Mouse (Mus musculus) lung, postnatal 10 days (tissue): ENCODE measurements around the gene Rnf7.
"Not testable (repeated sequence)": the region's sequence is repeated elsewhere in the genome, so short reads cannot be mapped to it uniquely, and the experiment has no call there.

Source experiments
- DNase-seq: peaks from one replicate; pipeline ENCODE4 v3.0.0; 2021

Rnf7 gene

DNA sequence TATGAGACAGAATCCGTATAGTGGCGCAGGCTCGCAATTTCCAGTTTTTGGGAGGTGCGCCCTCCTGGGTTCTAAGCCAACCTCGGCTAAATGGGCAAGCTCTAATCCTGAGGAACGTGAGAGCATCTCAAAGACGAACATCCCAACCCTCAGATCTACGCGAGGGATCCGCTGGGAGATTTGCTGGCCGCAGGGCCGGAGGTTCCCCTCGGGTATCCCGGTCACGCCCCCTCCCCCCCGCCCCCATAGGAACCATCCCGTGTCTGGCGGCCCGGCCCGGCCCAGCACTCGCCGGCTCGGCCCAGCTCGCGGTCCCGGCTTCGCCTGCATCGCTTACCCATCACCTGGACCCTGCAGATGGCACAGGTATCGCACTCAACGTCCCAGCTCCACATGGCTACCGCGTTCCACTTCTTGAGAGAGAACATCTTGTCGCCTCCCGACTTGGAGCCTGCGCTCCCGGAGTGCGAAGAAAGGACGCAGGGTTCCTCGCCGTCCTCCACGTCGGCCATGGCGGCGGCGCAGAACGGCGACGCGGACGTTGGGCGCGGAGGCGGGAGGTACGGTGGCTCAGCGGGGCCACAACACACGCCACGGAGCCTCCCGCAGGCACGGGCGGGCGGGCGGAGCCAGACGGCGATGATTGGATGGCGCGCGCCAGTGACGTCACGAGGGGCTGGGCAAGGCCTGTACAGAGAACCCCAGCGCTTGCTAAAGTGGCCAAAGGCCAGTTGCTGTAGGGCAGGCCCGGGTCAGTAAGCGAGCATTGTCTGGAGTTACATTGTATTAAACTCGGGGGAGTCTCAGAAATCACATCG is at the start of gene Rnf7:
Rnf7 (minus strand) TSS at position 605 of the 818 bp plus-strand sequence.
- DNase-seq = peak; percentile 99

DNA sequence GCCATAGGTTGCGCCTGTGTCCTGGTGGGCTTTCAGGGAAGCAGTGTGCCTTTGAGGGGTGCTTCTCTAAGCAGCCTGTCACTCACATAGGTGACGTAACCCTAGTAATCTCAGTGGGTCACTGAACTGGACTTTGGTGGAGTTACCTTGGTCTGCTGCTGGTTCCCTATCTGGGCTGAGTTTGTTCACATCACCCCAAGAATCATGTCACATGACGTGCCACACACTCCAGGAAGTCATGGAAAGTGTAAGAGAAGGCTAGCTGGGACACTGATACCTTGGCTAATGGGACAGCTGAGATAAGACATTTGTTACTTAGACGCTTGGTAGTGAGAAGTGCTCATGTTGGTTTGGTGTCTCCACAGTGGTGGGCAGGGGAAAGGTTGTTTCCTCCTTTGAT is 47.5 kb upstream of the Rnf7 start:
- DNase-seq = no peak

DNA sequence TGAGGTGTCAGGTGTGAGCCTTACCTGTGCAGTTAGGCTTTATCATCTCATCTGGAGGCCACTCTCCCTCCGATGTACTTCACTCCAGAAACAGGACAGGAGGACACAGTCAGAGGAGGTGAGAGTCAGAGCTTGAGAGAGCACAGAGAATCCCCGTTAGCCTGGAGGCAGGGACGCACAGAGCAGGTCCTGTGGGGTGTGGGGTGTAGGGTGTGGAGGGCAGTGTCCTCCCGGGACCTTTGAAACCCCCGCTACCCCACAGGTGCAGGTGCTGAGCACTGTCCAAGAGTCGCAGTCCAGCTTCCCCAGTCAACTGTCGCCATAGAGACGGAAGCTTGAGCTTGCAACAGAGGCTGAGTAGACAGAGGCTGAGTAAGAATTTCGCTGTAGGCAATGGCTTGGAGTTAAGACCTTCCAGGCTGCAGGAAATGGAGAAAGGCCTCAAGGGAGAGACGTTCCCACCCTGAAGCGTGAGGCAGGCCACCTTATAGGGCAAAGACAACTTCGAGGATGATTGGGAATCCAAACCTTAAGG is 46.6 kb upstream of the Rnf7 start, which contains the start of gene Gm28729:
Gm28729 (minus strand) TSS at position 293 of the 535 bp plus-strand sequence.
- DNase-seq = no peak

DNA sequence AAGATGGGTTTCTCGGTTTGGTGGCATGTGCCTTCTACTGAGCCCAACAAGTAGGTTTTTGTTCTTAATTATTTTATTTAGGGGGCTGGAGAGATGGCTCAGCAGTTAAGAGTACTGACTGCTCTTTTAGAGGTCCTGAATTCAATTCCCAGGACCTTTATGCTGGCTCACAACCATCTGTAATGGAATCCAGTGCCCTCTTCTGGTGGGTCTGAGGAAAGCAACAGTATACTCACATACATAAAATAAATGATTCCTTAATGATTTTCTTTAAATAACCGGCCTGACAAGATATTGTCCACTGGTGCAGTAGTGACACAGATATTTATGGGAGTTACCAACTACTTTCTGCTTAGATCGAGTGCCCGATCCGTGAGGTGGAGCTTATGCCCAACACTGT is 44.7 kb upstream of the Rnf7 start:
- DNase-seq = no peak

DNA sequence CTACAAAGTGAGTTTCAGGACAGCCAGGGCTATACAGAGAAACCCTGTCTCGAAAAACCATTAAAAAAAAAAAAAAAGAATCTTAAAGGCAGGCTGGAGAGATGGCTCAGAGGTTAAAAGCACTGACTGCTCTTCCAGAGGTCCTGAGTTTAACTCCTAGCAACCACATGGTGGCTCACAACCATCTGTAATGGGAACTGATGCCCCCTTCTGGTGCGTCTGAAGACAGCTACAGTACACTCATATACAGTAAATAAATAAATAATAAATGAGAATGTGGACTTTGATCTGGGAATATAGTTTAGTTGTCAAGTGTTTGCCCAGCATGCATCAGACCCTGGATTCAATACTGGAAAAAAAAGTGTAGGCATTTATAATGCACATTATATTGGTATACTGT is 43.1 kb upstream of the Rnf7 start:
- not testable (repeated sequence) for DNase-seq

DNA sequence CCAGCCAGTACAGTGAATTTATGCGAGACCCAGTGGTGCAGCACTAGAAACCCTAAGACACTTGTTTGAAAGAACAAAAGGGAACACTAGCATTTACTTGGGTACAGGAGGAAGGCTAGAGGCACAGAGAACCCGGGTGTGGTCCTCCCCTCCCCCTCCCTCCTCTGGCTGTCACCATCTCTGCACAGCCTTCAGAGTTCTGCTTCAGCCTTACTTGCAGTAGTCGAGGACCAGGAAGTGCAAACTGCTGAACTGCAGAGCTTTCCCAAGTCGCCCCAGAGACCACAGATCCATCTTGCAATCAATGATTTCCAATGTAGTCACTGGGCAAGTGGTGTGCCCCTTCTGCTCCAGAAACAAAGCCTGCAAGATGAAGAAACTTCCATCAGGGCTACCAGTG is 39.0 kb upstream of the Rnf7 start:
- no peak for DNase-seq

DNA sequence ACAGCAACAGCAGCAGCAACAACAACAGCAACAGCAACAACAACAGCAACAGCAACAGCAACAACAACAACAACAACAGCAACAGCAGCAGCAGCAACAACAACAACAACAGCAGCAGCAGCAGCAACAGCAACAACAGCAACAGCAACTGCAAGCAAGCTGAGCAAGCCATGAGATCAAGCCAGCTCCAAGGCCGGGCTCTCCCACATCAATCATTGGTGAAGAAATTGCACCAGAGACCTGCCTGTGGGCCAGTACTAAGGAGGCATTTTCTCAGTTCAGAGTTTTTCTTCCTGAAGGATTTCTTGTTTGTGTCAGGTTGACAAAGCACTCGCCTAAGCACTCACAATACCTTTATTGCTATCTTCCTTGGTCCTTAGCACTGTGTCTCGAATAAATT is 38.3 kb upstream of the Rnf7 start:
- no peak for DNase-seq

DNA sequence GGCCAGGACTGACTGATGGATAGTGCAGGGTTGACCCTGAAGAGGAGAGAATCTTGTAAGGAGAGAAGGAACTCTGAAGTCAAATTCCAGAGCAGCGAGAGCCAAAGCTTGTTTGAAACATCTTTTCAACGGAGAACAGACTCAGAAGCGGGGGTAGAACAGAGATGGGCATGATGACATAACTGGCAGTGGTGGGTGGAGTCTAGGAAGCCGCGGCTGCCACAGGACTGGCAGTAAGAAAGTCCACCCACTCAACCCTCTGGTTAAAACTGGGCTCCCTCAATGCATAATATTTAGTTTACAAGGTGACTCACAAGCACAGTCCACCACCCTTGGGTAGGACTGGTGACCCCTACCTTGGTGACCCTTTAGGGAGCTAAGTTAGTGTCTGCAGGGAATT is 37.3 kb upstream of the Rnf7 start:
- DNase-seq = no peak

DNA sequence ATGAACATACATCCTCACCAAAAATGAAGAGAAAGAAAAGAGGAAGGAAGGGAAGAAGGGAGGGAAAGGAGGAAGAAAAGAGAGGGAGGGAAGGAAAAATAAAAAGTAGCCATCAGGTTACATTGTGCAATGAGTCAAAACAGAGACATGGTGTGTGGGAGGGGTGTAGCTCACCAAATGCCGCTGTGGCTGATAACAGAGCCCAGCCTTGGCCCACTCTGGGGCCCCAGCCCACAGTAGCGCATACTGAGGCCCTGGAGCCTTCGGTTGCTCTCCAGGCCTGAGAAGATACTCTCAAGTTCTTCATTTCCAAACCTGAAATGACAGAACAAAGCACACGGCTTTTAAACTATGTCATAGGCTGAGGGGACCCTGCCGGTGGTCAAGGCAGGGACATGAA is 35.8 kb upstream of the Rnf7 start:
- DNase-seq = no peak

DNA sequence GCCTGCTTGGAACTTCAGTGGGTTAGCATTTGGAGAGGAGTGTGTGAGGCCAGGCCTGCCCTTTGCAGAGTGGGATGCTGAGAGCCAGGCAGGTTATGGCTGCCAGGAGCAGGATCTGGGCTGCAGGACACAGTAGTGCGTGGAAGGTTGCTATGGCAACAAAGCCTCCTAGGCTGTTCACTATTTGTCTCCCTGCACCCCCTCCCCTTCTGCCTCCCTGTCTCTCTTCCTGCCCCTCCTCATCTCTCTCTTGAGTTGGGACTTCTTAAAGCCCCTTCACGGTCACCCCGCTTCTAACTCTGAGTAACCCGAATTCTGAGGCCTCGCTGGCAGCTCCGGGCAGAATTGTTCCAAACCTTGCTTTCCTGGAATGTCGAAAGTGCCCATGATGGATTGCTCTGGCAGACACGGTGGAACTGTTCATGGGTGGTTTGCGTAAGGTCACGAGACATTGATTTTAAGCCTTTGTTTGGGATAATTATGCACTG is 27.6 kb upstream of the Rnf7 start:
- DNase-seq = peak; percentile 49

DNA sequence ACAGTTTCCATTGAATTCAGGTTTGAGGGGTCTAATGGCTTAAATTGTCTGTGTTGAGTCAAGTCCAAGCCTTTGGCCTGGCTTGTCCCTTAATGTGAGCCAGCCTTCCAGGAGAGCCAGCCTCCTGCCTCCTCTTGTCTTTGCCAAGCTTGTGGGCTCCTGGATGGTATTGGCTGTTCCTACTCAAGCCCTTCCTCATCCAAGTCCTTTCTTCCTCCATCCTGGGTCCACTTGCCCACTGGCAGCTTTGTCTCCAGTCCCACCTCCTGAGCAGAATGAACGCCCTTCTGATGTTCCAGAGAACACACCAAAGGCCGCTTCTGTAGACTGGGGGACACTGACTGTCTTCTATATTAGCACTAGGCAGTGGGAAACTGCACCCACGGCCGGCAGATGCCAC is 26.7 kb upstream of the Rnf7 start:
- no peak for DNase-seq

DNA sequence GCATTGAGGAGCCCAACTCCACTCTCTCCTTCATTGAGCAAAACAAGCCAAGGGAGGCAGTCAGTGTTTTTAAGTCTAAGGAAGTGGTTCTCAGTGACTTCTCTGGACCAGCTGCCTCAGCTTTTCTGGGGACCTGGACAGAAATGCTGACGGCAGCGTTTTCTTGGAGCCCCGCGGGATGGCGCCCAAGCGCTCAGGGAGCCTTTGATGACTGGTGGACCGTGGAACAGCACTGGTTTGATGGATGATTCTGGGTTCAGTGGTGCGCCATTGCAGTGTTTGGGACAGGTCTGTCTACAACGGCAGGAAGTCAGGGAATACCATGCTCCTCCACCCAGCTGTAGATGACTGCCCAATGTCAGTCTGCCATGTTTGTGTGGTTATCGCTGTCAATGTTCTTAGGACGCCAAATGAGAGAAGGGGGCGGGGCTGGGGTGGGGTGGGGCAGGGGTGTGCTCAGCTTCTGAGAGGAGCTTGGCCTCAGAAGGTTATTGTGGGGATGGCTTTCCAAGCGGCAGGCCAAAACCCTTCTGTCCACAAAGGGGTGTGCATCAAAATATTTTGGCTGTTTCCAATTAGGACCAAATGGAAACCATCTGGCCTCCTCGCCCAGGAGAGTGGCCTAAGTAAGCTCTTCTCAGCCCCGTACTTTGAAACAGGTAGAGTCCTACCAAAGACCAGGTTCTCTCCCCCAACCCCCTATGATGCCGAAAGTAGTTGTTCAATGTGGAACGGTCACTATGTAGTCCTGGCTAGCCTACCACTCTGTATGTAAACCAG is 25.8 kb upstream of the Rnf7 start:
- no peak for DNase-seq

DNA sequence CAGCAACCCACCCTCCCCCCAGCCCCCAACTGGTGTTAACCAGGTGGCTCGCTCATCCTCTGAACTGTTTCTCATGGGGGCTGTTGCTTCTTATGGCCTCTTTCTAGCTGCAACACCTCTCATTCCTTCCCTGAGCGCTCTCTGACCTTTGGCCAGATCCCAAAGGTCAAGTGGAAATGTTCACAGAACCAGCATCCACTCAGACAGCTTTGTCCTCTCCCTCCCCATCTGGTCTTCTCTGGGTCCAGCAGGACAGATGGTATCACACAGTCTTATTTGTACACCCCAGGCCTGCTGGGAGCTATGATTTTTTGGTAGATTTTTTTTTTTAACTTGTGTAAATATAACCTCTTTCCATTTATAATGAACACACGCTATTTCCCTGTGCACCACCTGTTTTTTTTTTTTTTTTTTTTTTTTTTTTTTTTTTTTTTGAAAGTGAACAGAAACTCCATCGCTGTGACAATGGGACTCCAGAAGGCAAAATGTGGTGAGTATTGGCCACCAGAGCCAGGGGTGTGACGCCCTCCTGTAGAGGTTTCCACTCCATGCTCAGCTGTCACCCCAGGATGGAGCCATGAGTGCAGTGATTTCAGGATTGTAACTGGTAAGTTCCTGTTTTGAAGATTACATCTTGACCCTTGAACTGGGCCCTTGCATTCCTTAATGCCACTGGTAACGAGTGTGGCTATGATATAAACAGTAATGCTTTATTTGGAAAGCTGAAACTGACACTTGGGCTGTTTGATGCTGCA is 24.6 kb upstream of the Rnf7 start:
- no peak for DNase-seq

DNA sequence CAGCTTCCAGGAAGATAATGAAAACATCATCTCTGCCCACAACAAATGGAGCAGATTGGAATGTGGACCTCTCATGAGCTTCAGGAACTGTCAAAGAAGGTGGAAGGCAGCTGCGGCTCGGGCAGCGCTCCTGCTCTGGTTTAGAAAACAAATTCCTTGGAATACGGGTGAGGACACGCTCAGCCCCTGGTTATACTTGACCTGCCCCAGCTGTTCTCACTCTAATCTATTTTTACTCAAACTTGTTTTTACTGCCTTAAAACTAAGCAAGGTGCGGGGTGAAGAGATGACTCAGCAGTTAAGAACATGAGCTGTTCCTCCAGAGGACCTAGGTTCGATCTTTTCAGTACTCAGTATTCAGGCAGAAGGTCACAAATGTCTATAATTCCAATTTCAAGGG is 22.7 kb upstream of the Rnf7 start:
- DNase-seq = peak; percentile 21

DNA sequence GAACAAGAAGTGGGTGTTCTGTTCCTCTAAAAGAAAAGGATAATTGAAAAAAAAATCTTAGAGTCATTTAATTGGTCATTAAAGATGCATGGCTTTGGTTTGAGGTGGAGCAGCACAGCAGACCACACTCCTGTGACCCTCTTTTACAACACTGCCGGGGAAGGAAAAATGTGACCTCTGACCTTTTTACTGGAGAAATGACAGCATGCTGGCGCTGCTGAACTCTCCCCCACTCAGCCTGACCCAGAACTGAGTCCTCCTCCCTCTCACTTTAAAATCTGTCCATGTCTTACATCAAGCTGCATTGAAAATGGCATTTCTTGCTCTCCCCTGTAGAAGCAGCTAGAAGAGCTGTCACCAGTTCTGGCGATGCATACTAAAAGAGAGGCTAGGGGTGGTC is 14.7 kb upstream of the Rnf7 start:
- peak; percentile 21 for DNase-seq

DNA sequence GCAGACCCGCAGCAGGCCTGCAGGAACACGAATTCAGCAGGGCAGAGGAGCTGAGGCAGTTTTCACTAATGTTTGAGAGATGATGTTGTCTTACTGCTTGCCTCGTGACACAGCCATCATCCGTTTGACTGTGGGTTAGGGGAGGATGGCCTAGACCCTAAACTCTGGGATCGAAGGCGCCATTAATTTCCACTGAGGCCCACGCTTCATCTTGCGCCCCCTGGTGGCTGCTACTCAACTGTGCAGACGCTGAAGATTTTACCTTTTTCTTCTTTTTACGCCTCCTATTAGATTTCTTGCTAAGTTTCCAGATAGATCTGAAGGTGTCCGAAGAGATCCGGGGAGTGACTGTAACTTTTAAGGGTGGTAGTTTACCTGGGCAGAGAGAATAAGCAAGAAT is 13.3 kb upstream of the Rnf7 start:
- peak; percentile 49 for DNase-seq

DNA sequence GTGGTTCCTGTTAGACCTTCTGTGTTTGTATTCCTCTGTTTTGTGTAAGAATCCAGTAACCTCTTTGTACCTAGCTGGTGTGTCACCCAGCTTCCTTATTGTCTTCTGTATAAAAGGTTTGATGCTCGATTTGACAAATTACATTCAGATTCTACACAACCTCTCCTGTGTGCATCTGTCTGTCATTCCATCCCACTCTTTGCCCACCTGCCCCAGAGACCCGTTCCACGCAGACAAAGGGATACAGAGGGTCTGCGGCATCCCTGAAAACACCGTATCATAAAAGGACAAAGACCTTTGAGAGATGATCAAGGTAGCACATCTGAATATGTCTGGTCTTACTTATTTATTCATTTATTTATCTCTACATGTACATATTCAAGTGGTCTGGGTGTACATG is 9.4 kb upstream of the Rnf7 start:
- not testable (repeated sequence) for DNase-seq

DNA sequence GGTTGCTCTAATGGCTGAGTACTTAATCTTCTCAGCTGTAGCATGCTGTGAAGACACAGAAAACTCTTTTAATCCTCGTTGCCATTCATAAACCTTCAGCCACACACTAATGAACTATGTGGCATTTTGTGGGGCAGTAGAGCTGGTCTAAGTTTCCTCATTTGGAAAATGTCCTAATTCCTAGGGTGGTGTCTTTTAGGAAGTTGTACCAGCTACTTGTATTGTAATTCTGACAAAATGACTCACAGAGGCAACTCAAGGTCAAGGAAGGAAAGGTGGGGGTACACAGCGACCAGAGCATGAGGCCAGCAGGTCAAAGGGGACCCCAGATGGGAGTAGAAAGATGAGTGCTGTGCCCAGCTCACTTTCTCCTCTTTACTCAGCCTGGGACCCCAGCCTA is 5.2 kb upstream of the Rnf7 start:
- no peak for DNase-seq

DNA sequence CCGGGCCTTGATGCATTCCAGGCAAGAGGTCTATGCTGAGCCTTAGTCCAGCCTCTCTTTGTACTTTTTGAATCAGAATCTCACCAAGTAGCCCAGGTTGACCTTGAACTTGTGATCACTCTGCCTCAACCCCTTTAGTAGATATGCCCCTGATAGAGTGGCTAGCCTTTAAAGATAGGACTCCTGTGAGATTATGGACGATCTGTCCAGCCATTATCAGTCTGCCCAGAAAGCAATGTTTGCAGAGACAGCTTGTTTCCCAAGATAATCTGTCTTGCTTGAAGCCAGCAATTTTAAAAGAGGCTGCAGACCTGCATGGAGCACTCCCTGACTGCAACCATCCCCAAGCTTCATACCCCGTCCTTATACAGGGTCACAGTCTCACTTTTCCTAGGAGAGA is 4.6 kb upstream of the Rnf7 start:
- no peak for DNase-seq

DNA sequence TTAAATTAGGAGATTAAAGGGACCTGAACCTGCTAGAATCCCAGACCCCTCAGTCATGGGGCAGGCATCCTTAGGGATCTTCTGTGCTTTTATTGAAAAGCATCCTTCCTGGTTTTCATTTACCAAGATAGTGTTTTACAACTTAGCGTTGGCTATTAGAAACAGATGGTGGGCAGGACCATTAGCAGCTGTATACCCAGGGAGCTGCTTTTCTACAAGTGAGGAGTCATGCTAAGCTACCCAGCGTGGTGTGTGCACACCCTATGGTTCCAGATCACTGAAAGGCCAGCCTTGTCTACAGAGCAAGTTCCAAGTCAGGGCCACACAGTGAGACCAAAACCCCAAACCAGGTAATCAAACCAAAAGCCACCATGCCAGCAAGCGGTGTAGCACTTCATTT is 6.1 kb downstream of the Rnf7 start:
- no peak for DNase-seq

DNA sequence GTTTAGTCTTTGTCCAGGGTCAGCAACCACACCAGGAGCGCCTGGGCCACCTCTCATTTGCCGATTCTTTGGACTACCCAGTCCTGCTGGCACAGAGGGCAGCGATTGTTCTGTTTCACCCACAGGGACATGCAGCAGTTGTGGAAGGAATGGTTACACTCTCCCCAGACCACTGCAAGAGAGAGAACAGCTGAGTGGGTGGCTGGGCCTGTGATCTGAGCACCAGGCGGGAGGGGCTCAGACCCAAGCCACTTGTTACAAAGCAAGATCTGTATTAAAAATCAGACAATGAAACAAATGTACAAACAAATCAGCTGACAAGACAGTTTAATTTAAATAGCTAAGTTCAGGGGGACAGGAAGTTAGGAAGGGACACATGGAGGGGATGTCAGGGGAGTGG is 6.8 kb downstream of the Rnf7 start:
- not testable (repeated sequence) for DNase-seq

DNA sequence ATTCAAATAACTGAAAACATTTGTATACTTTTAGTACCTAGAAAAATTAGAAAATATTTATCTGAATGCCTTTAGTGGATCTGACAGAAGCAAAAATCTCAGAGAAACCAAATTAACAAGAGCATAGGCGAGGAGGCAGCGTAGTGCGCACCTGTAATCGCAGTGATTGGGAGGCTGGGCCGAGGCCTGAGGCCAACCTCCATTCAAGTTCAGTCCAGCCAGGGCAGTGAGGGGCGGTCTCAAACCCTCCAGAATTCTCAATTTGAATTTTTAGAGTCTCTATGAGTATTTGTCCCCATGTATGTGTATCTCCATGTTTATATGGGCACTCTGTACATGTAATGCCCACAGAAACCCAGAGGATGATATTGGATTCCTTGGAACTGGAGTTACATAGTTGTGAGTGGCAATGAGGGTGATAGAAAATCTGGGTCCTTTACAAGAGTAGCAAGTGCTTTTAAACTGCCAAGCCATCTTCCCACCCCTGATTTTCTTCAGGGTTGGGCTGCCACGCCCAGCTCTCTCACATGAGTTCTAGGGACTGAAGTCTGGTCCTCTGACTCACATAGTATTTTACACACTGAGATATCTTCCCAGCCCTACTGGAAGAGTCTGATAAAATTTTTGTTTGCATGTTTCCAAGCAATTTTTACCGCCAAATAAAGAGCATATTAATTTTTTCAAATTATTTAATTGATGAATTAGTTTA is 8.1 kb downstream of the Rnf7 start:
- no peak for DNase-seq
